Mouse (Mus musculus) MEL (cell line): ENCODE results near the gene Olfr827. TPM values are rescaled to one million over a fixed set of nuclear protein-coding genes. Genes with fewer than 3 reads are reported as not detected.
A peak's percentile ranks its signal among the peaks of the same experiment; 100 is the strongest.

Experiments used
- DNase-seq: peaks from one replicate; pipeline ENCODE4 v3.0.0; 2011; ENCODE audit warnings: low read depth, low spot score
- H3K27ac ChIP-seq: 2 replicates; pipeline ENCODE4 v1.5.1; 2012; ENCODE audit warnings: low read depth, mild to moderate bottlenecking, control low read depth, low read length, moderate library complexity; ENCODE audit not compliant: control insufficient read depth
- H3K27me3 ChIP-seq, 2 experiments: fragments of 150-350 bp in 1 of 2; sonication (generic) in 1 of 2; 2 replicates each; pipeline ENCODE4 v1.6.1; 2012; ENCODE audit warnings: low read length in 2 of 2, mild to moderate bottlenecking in 2 of 2, improper control_type of control experiment in 1 of 2, moderate library complexity in 1 of 2; ENCODE audit not compliant: insufficient read depth in 2 of 2, control insufficient read depth in 1 of 2
- H3K36me3 ChIP-seq, 2 experiments: 2 replicates each; pipeline ENCODE4 v1.6.1; 2012 to 2014; ENCODE audit warnings: low read length in 2 of 2, improper control_type of control experiment in 1 of 2, inconsistent platforms in 1 of 2, mild to moderate bottlenecking in 1 of 2; ENCODE audit not compliant: insufficient read depth in 2 of 2, control insufficient read depth in 1 of 2
- H3K4me1 ChIP-seq, 2 experiments: fragments of 150-350 bp in 1 of 2; sonication (generic) in 1 of 2; 2 replicates each; pipeline ENCODE4 v1.6.1; 2012; ENCODE audit warnings: low read length in 2 of 2, improper control_type of control experiment in 1 of 2, mild to moderate bottlenecking in 1 of 2; ENCODE audit not compliant: insufficient read depth in 2 of 2, control insufficient read depth in 1 of 2
- H3K4me3 ChIP-seq, 2 experiments: fragments of 150-350 bp in 1 of 2; sonication (generic) in 1 of 2; 2 replicates each; pipeline ENCODE4 v1.5.1; 2012; ENCODE audit warnings: low read depth in 2 of 2, low read length in 2 of 2, mild to moderate bottlenecking in 2 of 2, moderate library complexity in 2 of 2, control low read depth in 1 of 2, improper control_type of control experiment in 1 of 2; ENCODE audit not compliant: control insufficient read depth in 1 of 2, insufficient read depth in 1 of 2
- H3K79me2 ChIP-seq: 2 replicates; pipeline ENCODE4 v1.6.1; 2012; ENCODE audit warnings: mild to moderate bottlenecking, low read length, moderate library complexity; ENCODE audit not compliant: control insufficient read depth, poor library complexity, insufficient read depth
- H3K9ac ChIP-seq: 2 replicates; pipeline ENCODE4 v1.6.1; 2012; ENCODE audit warnings: low read depth, mild to moderate bottlenecking, control low read depth, low read length, moderate library complexity; ENCODE audit not compliant: control insufficient read depth, poor library complexity, severe bottlenecking
- H3K9me3 ChIP-seq: fragments of 150-350 bp; sonication (generic); replicated peaks from 2 replicates; pipeline ENCODE4 v1.6.1; 2012; ENCODE audit warnings: mild to moderate bottlenecking, low read length, improper control_type of control experiment, moderate library complexity; ENCODE audit not compliant: insufficient read depth
- CHD1 ChIP-seq: IDR thresholded peaks from 2 replicates; pipeline ENCODE4 v1.6.1; 2012; ENCODE audit warnings: low read depth, mild to moderate bottlenecking, inconsistent platforms, low read length, improper control_type of control experiment
- CHD2 ChIP-seq: IDR thresholded peaks from 2 replicates; pipeline ENCODE4 v1.6.1; 2011; ENCODE audit warnings: low read length, improper control_type of control experiment
- CTCF ChIP-seq, 3 experiments: IDR thresholded peaks in 2 of 3; conservative IDR thresholded peaks in 1 of 3; 2 replicates each; pipeline ENCODE4 v1.5.1; 2011 to 2012; ENCODE audit warnings: low read length in 3 of 3, low read depth in 2 of 3, mild to moderate bottlenecking in 2 of 3, improper control_type of control experiment in 1 of 3, inconsistent platforms in 1 of 3, mixed read lengths in 1 of 3, moderate library complexity in 1 of 3; ENCODE audit not compliant: control insufficient read depth in 1 of 3, insufficient read depth in 1 of 3, poor library complexity in 1 of 3, severe bottlenecking in 1 of 3
- ETS1 ChIP-seq: IDR thresholded peaks from 2 replicates; pipeline ENCODE4 v1.6.1; 2012; ENCODE audit warnings: low read depth, mild to moderate bottlenecking, inconsistent platforms, low read length, improper control_type of control experiment, moderate library complexity
- GABPA ChIP-seq: IDR thresholded peaks from 2 replicates; pipeline ENCODE4 v1.6.1; 2012; ENCODE audit warnings: low read depth, mild to moderate bottlenecking, inconsistent platforms, low read length, improper control_type of control experiment, moderate library complexity
- GATA1 ChIP-seq: IDR thresholded peaks from 2 replicates; pipeline ENCODE4 v1.6.1; 2011; ENCODE audit warnings: low read depth, low read length, improper control_type of control experiment
- KAT2A ChIP-seq: conservative IDR thresholded peaks from 2 replicates; pipeline ENCODE4 v1.6.1; 2012; ENCODE audit warnings: low read depth, low read length, improper control_type of control experiment, inconsistent platforms
- MAFK ChIP-seq: IDR thresholded peaks from 2 replicates; pipeline ENCODE4 v1.6.1; 2011; ENCODE audit warnings: low read depth, mild to moderate bottlenecking, low read length, improper control_type of control experiment, borderline replicate concordance
- MAZ ChIP-seq: IDR thresholded peaks from 2 replicates; pipeline ENCODE4 v1.6.1; 2012; ENCODE audit warnings: low read depth, mild to moderate bottlenecking, inconsistent platforms, low read length, improper control_type of control experiment
- MEF2A ChIP-seq: IDR thresholded peaks from 2 replicates; pipeline ENCODE4 v1.6.1; 2014; ENCODE audit warnings: low read depth, mild to moderate bottlenecking, inconsistent platforms, low read length, improper control_type of control experiment; ENCODE audit not compliant: poor library complexity, insufficient replicate concordance, severe bottlenecking; ENCODE audit errors: extremely low read depth
- MYB ChIP-seq: IDR thresholded peaks from 2 replicates; pipeline ENCODE4 v1.6.1; 2011; ENCODE audit warnings: mild to moderate bottlenecking, low read depth, low read length, improper control_type of control experiment
- MYC ChIP-seq: IDR thresholded peaks from 2 replicates; pipeline ENCODE4 v1.6.1; 2011; ENCODE audit warnings: low read depth, mild to moderate bottlenecking, low read length, improper control_type of control experiment, moderate library complexity
- NELFE ChIP-seq: IDR thresholded peaks from 2 replicates; pipeline ENCODE4 v1.6.1; 2011; ENCODE audit warnings: low read depth, low read length, improper control_type of control experiment
- NRF1 ChIP-seq: IDR thresholded peaks from 2 replicates; pipeline ENCODE4 v1.6.1; 2014; ENCODE audit warnings: low read depth, mild to moderate bottlenecking, inconsistent platforms, low read length, improper control_type of control experiment, moderate library complexity; ENCODE audit not compliant: poor library complexity, insufficient read depth, severe bottlenecking
- POLR2AphosphoS2 ChIP-seq: IDR thresholded peaks from 2 replicates; pipeline ENCODE4 v1.6.1; 2011; ENCODE audit warnings: low read length, improper control_type of control experiment
- POLR2AphosphoS5 ChIP-seq: IDR thresholded peaks from 2 replicates; pipeline ENCODE4 v1.6.1; 2012; ENCODE audit warnings: low read depth, borderline replicate concordance, mild to moderate bottlenecking, inconsistent platforms, low read length, moderate library complexity, mixed read lengths
- RAD21 ChIP-seq: IDR thresholded peaks from 2 replicates; pipeline ENCODE4 v1.6.1; 2011; ENCODE audit warnings: mild to moderate bottlenecking, low read depth, low read length, improper control_type of control experiment
- RCOR1 ChIP-seq: IDR thresholded peaks from 2 replicates; pipeline ENCODE4 v1.6.1; 2012; ENCODE audit warnings: low read depth, mild to moderate bottlenecking, inconsistent platforms, low read length, improper control_type of control experiment
- SIN3A ChIP-seq: IDR thresholded peaks from 2 replicates; pipeline ENCODE4 v1.6.1; 2012; ENCODE audit warnings: low read length, improper control_type of control experiment, inconsistent platforms
- SMC3 ChIP-seq: IDR thresholded peaks from 2 replicates; pipeline ENCODE4 v1.6.1; 2011; ENCODE audit warnings: low read depth, low read length, improper control_type of control experiment
- UBTF ChIP-seq: IDR thresholded peaks from 2 replicates; pipeline ENCODE4 v1.6.1; 2012; ENCODE audit warnings: low read depth, mild to moderate bottlenecking, inconsistent platforms, low read length, improper control_type of control experiment, moderate library complexity, borderline replicate concordance; ENCODE audit not compliant: insufficient read depth
- USF1 ChIP-seq: IDR thresholded peaks from 2 replicates; pipeline ENCODE4 v1.6.1; 2014; ENCODE audit warnings: low read depth, mild to moderate bottlenecking, inconsistent platforms, low read length, improper control_type of control experiment, moderate library complexity
- USF2 ChIP-seq, 2 experiments: IDR thresholded peaks; 2 replicates each; pipeline ENCODE4 v1.6.1; 2011 to 2012; ENCODE audit warnings: improper control_type of control experiment in 2 of 2, low read length in 2 of 2, borderline replicate concordance in 1 of 2, inconsistent platforms in 1 of 2, low read depth in 1 of 2, mild to moderate bottlenecking in 1 of 2; ENCODE audit not compliant: insufficient read depth in 1 of 2
- ZC3H11A ChIP-seq: IDR thresholded peaks from 2 replicates; pipeline ENCODE4 v1.6.1; 2012; ENCODE audit warnings: low read depth, mild to moderate bottlenecking, inconsistent platforms, low read length, improper control_type of control experiment
- ZKSCAN1 ChIP-seq: IDR thresholded peaks from 2 replicates; pipeline ENCODE4 v1.6.1; 2012; ENCODE audit warnings: low read depth, mild to moderate bottlenecking, inconsistent platforms, low read length, improper control_type of control experiment, moderate library complexity
- ZMIZ1 ChIP-seq: IDR thresholded peaks from 2 replicates; pipeline ENCODE4 v1.6.1; 2012; ENCODE audit warnings: low read depth, mild to moderate bottlenecking, inconsistent platforms, low read length, improper control_type of control experiment, moderate library complexity
- polyA plus RNA-seq, 2 experiments: library from polyadenylated mRNA; stranded (reverse) in 1 of 2; unstranded in 1 of 2; fragments of >175 nt in 1 of 2; fragments of >200 nt in 1 of 2; gene quantifications; 2 replicates each; pipeline versions ENCODE4 v1.2.1 to v1.2.4; 2012; ENCODE audit warnings: low replicate concordance in 2 of 2, low read depth in 1 of 2; ENCODE audit not compliant: insufficient read length in 2 of 2, insufficient read depth in 1 of 2, missing spikeins in 1 of 2
- total RNA-seq: library from RNA; depleted of rRNA; stranded (reverse); fragments of 300-350 nt; gene quantifications from 2 replicates; pipeline ENCODE4 v1.2.3, GENCODE M21; 2012

Gene Olfr827
- total and polyA plus RNA-seq, 3 experiments: not detected

DNA sequence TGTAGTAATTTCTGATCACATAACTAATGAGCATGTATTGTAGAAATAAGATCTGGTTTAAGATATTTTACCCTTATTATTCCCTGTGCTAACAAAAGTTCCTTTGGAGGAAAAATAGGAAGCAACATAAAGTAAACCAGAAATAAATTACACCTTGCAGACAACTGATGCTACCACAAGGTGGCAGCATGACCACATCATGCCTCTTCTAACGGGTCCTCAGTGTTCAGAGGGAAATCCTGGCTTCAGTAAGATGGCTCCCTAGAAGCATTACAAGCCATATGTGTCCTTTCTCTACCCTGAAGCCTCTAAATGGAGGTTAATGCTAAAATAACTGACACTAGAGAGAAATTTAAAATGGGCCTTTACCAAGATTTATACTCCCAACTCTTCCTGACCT, 14.0 kb upstream of the Olfr827 start:
- peak; percentile 97 for TF ChIP-seq RAD21
- no peak for TF ChIP-seq USF1
- TF ChIP-seq ZC3H11A: peak; percentile 91
- TF ChIP-seq SMC3: peak; percentile 91
- peak; percentile 78 to 96 (median 87) for TF ChIP-seq CTCF (IDR thresholded peaks at IDR 0.05 in 2 of 3, conservative IDR thresholded peaks at IDR 0.05 in 1 of 3; ENCODE audit: control insufficient read depth in 1 of 3, insufficient read depth in 1 of 3, low read depth in 2 of 3, low read length in 3 of 3, poor library complexity in 1 of 3, severe bottlenecking in 1 of 3)
- H3K79me2 ChIP-seq: no peaks in the 10 kb centered on the region
- peak; percentile 76 for DNase-seq

DNA sequence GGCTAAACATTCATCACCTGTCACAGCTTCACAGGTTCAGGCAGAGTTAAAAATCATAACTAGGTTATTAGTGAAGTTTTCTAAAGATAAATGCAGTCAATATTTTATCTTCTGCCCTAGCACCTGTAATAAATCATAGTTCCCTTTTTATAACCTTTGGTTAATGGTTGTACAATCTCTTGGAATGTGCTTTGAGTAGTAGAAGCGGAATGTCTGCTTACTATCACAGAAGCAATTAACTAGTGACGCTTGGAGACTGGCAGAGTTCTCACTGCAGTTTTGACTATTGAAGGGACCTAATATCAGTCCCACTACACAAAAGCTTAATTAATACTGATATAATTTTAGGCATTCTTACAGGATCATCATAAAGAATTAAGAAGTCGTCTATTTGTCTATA, 10.8 kb upstream of the Olfr827 start:
- Histone ChIP-seq H3K36me3 (no peaks in the 10 kb centered on the region), H3K9ac (no peak overlapping the region), H3K4me1 (no peaks in the 10 kb centered on the region), H3K27me3 (no peaks in the 10 kb centered on the region; a peak in 1 of 4 replicates), H3K27ac (no peak overlapping the region), H3K79me2 (no peaks in the 10 kb centered on the region), H3K9me3 (no peaks in the 10 kb centered on the region), H3K4me3 (no peak overlapping the region)
- TF ChIP-seq MEF2A (no peak), GABPA (no peak), CTCF (IDR thresholded peaks at IDR 0.05 in 2 of 3, conservative IDR thresholded peaks at IDR 0.05 in 1 of 3; ENCODE audit: control insufficient read depth in 1 of 3, insufficient read depth in 1 of 3, low read depth in 2 of 3, low read length in 3 of 3, poor library complexity in 1 of 3, severe bottlenecking in 1 of 3) (no peak), ZKSCAN1 (no peak), CHD1 (no peak), ZMIZ1 (no peak), USF2 (IDR thresholded peaks at IDR 0.05; ENCODE audit: borderline replicate concordance in 1 of 2, insufficient read depth in 1 of 2, low read depth in 1 of 2, low read length in 2 of 2) (no peak), RAD21 (no peak), USF1 (no peak), SMC3 (no peak), SIN3A (no peak), ZC3H11A (no peak), POLR2AphosphoS2 (no peak)
- DNase-seq: no peak

More for the DNA sequence above, 14.0 kb upstream of the Olfr827 start:
- no peaks in the 10 kb centered on the region for H3K36me3 ChIP-seq
- no peak overlapping the region for H3K9ac ChIP-seq
- H3K27me3 ChIP-seq: peaks cover 0 to 2% of the 10 kb centered on the region in 2 experiments; a peak in 2 of 4 replicates
- H3K27ac ChIP-seq: no peak overlapping the region
- H3K4me3 ChIP-seq: no peak overlapping the region
- H3K9me3 ChIP-seq: no peaks in the 10 kb centered on the region
- H3K4me1 ChIP-seq: no peaks in the 10 kb centered on the region

DNA sequence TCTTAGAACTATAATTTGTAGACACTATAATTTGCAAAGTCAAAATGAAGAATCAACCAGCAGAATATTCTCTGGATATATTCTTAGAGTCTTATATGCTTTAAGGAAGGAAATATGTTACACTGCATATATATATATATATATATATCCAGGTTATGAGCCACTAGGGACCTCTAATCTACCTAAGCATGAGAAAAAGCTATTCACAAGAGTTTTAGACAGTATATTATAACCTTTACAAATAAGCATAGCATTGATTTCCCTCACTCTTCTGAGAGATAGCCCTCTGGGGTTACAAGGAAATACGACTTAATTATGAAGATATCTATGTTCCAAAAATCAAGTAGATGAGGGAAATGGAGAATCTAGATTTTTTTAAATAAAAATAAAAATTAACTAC, 30.1 kb downstream of the Olfr827 start, which contains the start of gene Olfr826:
Gene Olfr826 (minus strand): TSS at position 101 of the 400 bp plus-strand sequence.
- no peaks in the 10 kb centered on the region for H3K9me3 ChIP-seq
- H3K27me3 ChIP-seq: no peaks in the 10 kb centered on the region
- no peak within 1 kb of the TSS for H3K9ac ChIP-seq
- no peaks in the 10 kb centered on the region for H3K36me3 ChIP-seq
- no peaks in the 10 kb centered on the region for H3K79me2 ChIP-seq
- H3K4me1 ChIP-seq: no peaks in the 10 kb centered on the region; a peak in 1 of 4 replicates
- H3K4me3 ChIP-seq: no peak within 1 kb of the TSS
- DNase-seq: no peak
- H3K27ac ChIP-seq: no peak within 1 kb of the TSS
- TF ChIP-seq MYB (no peak), ETS1 (no peak), MAFK (no peak), UBTF (no peak), MEF2A (no peak), KAT2A (no peak), CHD2 (no peak), POLR2AphosphoS5 (no peak), RCOR1 (no peak), MYC (no peak), GATA1 (no peak), ZKSCAN1 (no peak), NRF1 (no peak), GABPA (no peak), MAZ (no peak), NELFE (no peak)
